Mouse (Mus musculus) hindbrain, embryonic 14.5 days (tissue): ENCODE measurements around the gene Vil1. TPM values are rescaled to one million over a fixed set of nuclear protein-coding genes. Genes with fewer than 3 reads are reported as not detected.

Experiments
- ATAC-seq: fragments of 200-750 bp; cut with Nextera tagmentation; 2 replicates; pipeline ENCODE4 v1.8.0; 2017; ENCODE audit warnings: moderate number of reproducible peaks, mild to moderate bottlenecking, moderate TSS enrichment, moderate library complexity; ENCODE audit not compliant: low FRiP score
- DNase-seq: peaks from one replicate; pipeline ENCODE4 v3.0.0-alpha.2; 2015; ENCODE audit warnings: low spot score
- H3K27ac ChIP-seq: fragments of 300-500 bp; sonication (generic); 2 replicates; pipeline ENCODE4 v1.5.1; 2014; ENCODE audit warnings: mild to moderate bottlenecking, moderate library complexity
- H3K27me3 ChIP-seq: fragments of 300-500 bp; sonication (generic); 2 replicates; pipeline ENCODE4 v1.6.1; 2014; ENCODE audit warnings: mild to moderate bottlenecking, low read length, mixed read lengths; ENCODE audit not compliant: control insufficient read depth, insufficient read depth
- H3K36me3 ChIP-seq: fragments of 300-500 bp; sonication (generic); replicated peaks from 2 replicates; pipeline ENCODE4 v1.6.1; 2014; ENCODE audit not compliant: control insufficient read depth, insufficient read depth
- H3K4me1 ChIP-seq: fragments of 300-500 bp; sonication (generic); replicated peaks from 2 replicates; pipeline ENCODE4 v1.6.1; 2014; ENCODE audit warnings: antibody characterized with exemption, low read length, mixed read lengths; ENCODE audit not compliant: control insufficient read depth, insufficient read depth
- H3K4me2 ChIP-seq: fragments of 300-500 bp; sonication (generic); replicated peaks from 2 replicates; pipeline ENCODE4 v1.6.1; 2014; ENCODE audit warnings: mild to moderate bottlenecking, moderate library complexity
- H3K4me3 ChIP-seq: fragments of 300-500 bp; sonication (generic); replicated peaks from 2 replicates; pipeline ENCODE4 v1.5.1; 2014; ENCODE audit warnings: mild to moderate bottlenecking, low read length
- H3K9ac ChIP-seq: fragments of 300-500 bp; sonication (generic); 2 replicates; pipeline ENCODE4 v1.6.1; 2014
- H3K9me3 ChIP-seq: fragments of 300-500 bp; sonication (generic); 2 replicates; pipeline ENCODE4 v1.6.1; 2016; ENCODE audit warnings: low read length; ENCODE audit not compliant: control insufficient read depth
- WGBS: fragments of 180-500 bp; shearing (Covaris S2); extraction: QIAGEN DNeasy Blood & Tissue Kit; methylation state at CpG from one replicate; pipeline ENCODE4 v1.1.7; 2014; 5-methylcytosine and 5-hydroxymethylcytosine counted together
- microRNA counts: library from miRNA; unstranded; fragments of <30 nt; microRNA quantifications from one replicate; lab custom pipeline; 2016
- microRNA-seq: library from miRNA; unstranded; fragments of <30 nt; microRNA quantifications from one replicate; pipeline ENCODE4, GENCODE M21; 2016
- polyA plus RNA-seq: library from polyadenylated mRNA; unstranded; fragments of >200 nt; fragmentation: Nextera tagmentation; extraction: Ambion mirVana; gene quantifications from 2 replicates; pipeline ENCODE4 v1.2.1, GENCODE M21; 2014

Vil1 gene
- polyA plus RNA-seq, 1 experiment from 2014 or later, result 0.16 TPM

- Histone ChIP-seq H3K27ac (no peak overlapping the region), H3K4me3 (no peak overlapping the region), H3K9me3 (no peaks in the 10 kb centered on the region), H3K9ac (no peak overlapping the region), H3K27me3 (no peaks in the 10 kb centered on the region), H3K36me3 (peaks cover 94% of the 10 kb centered on the region), H3K4me1 (no peaks in the 10 kb centered on the region), H3K4me2 (no peak overlapping the region)
- ATAC-seq (no peak), DNase-seq (peak; percentile 73)
- 62% methylated on average over 4 of the region's 4 CpGs for WGBS
Measured at GRCm38 (mm10) chr1:74452611-74453045, 43.5 kb downstream of the Vil1 start.

- no peak overlapping the region for H3K9ac ChIP-seq
- WGBS, result 68% methylated on average over 2 of the region's 2 CpGs
- DNase-seq, result peak; percentile 38
- H3K4me2 ChIP-seq, result no peak overlapping the region
- no peaks in the 10 kb centered on the region for H3K27me3 ChIP-seq
- no peak overlapping the region for H3K4me3 ChIP-seq
- H3K36me3 ChIP-seq, result peaks cover 82% of the 10 kb centered on the region
- no peaks in the 10 kb centered on the region for H3K4me1 ChIP-seq
- no peak for ATAC-seq
- no peaks in the 10 kb centered on the region for H3K9me3 ChIP-seq
- no peak overlapping the region for H3K27ac ChIP-seq
Measured at GRCm38 (mm10) chr1:74460273-74460672, 51.1 kb downstream of the Vil1 start.

MicroRNA genes within 50 kb of the gene (microRNA counts, 519-probe panel; counts per million panel counts)
- 4,404 counts per million, percentile 39 among the panel's probes with 10 or more counts for microRNA mmu-miR-26b (lab: Ali Mortazavi, UCI)

Small RNA genes within 50 kb of the gene (microRNA-seq; reads per million reads assigned to microRNA genes)
- gene Mir26b, result 11,570 reads per million, percentile 97 among the genes with 10 or more reads in this experiment

Other genes with a start within 250 kb of the Vil1 start
- not detected in 2 replicates for gene Cxcr1, start 214.7 kb upstream of the Vil1 start, polyA plus RNA-seq
- 324 and 329 TPM in 2 replicates for gene Arpc2, start 173.3 kb upstream of the Vil1 start, polyA plus RNA-seq
- gene Gpbar1, start 130.8 kb upstream of the Vil1 start, polyA plus RNA-seq, result 0.19 TPM in 1 of 2 replicates, not detected in the other
- gene Aamp, start 124.6 kb upstream of the Vil1 start, polyA plus RNA-seq, result 188 and 201 TPM in 2 replicates
- gene Pnkd, start 124.4 kb upstream of the Vil1 start, polyA plus RNA-seq, result 146 and 149 TPM in 2 replicates
- gene Tmbim1, start 103.8 kb upstream of the Vil1 start, polyA plus RNA-seq, result 8.0 TPM in 2 replicates
- gene Catip, start 47.3 kb upstream of the Vil1 start, polyA plus RNA-seq, result 1.2 and 1.7 TPM in 2 replicates
- gene Slc11a1, start 34.2 kb upstream of the Vil1 start, polyA plus RNA-seq, result 2.7 and 2.9 TPM in 2 replicates
- gene Ctdsp1, start 17.9 kb upstream of the Vil1 start, polyA plus RNA-seq, result 20.3 and 20.8 TPM in 2 replicates
- 48.3 and 51.4 TPM in 2 replicates for gene Cnot9, start 96.7 kb downstream of the Vil1 start, polyA plus RNA-seq
- gene Plcd4, start 133.5 kb downstream of the Vil1 start, polyA plus RNA-seq, result 4.9 and 5.6 TPM in 2 replicates
- gene Usp37, start 134.9 kb downstream of the Vil1 start, polyA plus RNA-seq, result 26.5 and 26.8 TPM in 2 replicates
- gene Zfp142, start 178.9 kb downstream of the Vil1 start, polyA plus RNA-seq, result 8.4 and 10.2 TPM in 2 replicates
- 23.1 and 23.3 TPM in 2 replicates for gene Bcs1l, start 178.9 kb downstream of the Vil1 start, polyA plus RNA-seq
- gene Rnf25, start 192.0 kb downstream of the Vil1 start, polyA plus RNA-seq, result 10.4 and 11.7 TPM in 2 replicates
- gene Stk36, start 192.1 kb downstream of the Vil1 start, polyA plus RNA-seq, result 18.3 and 18.8 TPM in 2 replicates